Mouse (Mus musculus) bone marrow macrophage, adult 2 months (primary cell): ENCODE measurements around the gene Pde1b.

Source experiments
- CTCF ChIP-seq: IDR thresholded peaks from 2 replicates; pipeline ENCODE4 v1.5.1; 2012; ENCODE audit warnings: low read depth, mild to moderate bottlenecking, low read length, moderate library complexity
- POLR2A ChIP-seq: IDR thresholded peaks from 2 replicates; pipeline ENCODE4 v1.6.1; 2012; ENCODE audit warnings: mild to moderate bottlenecking, low read depth, low read length, borderline replicate concordance

GRCm38 (mm10) chr15:103503660-103504059 is 826 bp downstream of the Pde1b start:
- TF ChIP-seq CTCF: no peak
- TF ChIP-seq POLR2A: no peak
